Mouse (Mus musculus) stomach, embryonic 14.5 days (tissue): ENCODE results near the gene Nol10. TPM values are rescaled to one million over a fixed set of nuclear protein-coding genes. Genes with fewer than 3 reads are reported as not detected.
"Not testable (repeated sequence)": the region's sequence is repeated elsewhere in the genome, so short reads cannot be mapped to it uniquely, and the experiment has no call there.

Experiments used
- ATAC-seq: fragments of 200-750 bp; cut with Nextera tagmentation; 2 replicates; pipeline ENCODE4 v1.8.0; 2017; ENCODE audit warnings: low read depth, moderate TSS enrichment; ENCODE audit not compliant: insufficient number of reproducible peaks, insufficient read depth, low FRiP score
- H3K27ac ChIP-seq: fragments of 300-500 bp; sonication (generic); 2 replicates; pipeline ENCODE4 v1.5.1; 2014; ENCODE audit warnings: mild to moderate bottlenecking, low read length, moderate library complexity, mixed read lengths
- H3K27me3 ChIP-seq: fragments of 300-500 bp; sonication (generic); 2 replicates; pipeline ENCODE4 v1.6.1; 2014; ENCODE audit warnings: low read length, control low read depth, mixed read lengths; ENCODE audit not compliant: control insufficient read depth, insufficient read depth
- H3K36me3 ChIP-seq: fragments of 300-500 bp; sonication (generic); 2 replicates; pipeline ENCODE4 v1.6.1; 2014; ENCODE audit warnings: mild to moderate bottlenecking, control low read depth, low read length, moderate library complexity, mixed read lengths; ENCODE audit not compliant: control insufficient read depth, insufficient read depth
- H3K4me1 ChIP-seq: fragments of 300-500 bp; sonication (generic); 2 replicates; pipeline ENCODE4 v1.6.1; 2014; ENCODE audit warnings: low read length, control low read depth, mixed read lengths; ENCODE audit not compliant: control insufficient read depth, insufficient read depth
- H3K4me2 ChIP-seq: fragments of 300-500 bp; sonication (generic); replicated peaks from 2 replicates; pipeline ENCODE4 v1.6.1; 2014; ENCODE audit warnings: low read depth, low read length, control low read depth
- H3K4me3 ChIP-seq: fragments of 300-500 bp; sonication (generic); 2 replicates; pipeline ENCODE4 v1.5.1; 2014; ENCODE audit warnings: low read depth, low read length, control low read depth
- H3K9ac ChIP-seq: fragments of 300-500 bp; sonication (generic); replicated peaks from 2 replicates; pipeline ENCODE4 v1.6.1; 2014; ENCODE audit warnings: low read depth, mild to moderate bottlenecking, control low read depth, low read length, moderate library complexity, mixed read lengths
- H3K9me3 ChIP-seq: fragments of 300-500 bp; sonication (generic); 2 replicates; pipeline ENCODE4 v1.6.1; 2016; ENCODE audit warnings: low read depth, low read length, control low read depth; ENCODE audit not compliant: control insufficient read depth
- WGBS: fragments of 180-500 bp; shearing (Covaris S2); extraction: QIAGEN DNeasy Blood & Tissue Kit; methylation state at CpG from one replicate; pipeline ENCODE4 v1.1.7; 2014; 5-methylcytosine and 5-hydroxymethylcytosine counted together
- polyA plus RNA-seq: library from polyadenylated mRNA; unstranded; fragments of >200 nt; fragmentation: Nextera tagmentation; extraction: Ambion mirVana; gene quantifications from 2 replicates; pipeline ENCODE4 v1.2.1, GENCODE M21; 2014

Nol10 gene
- polyA plus RNA-seq, 1 experiment from 2014 or later: 21.0 TPM

- WGBS: 58% methylated on average over 3 of the region's 3 CpGs
These were observed 100.5 kb downstream of the Nol10 start for GRCm38 (mm10) chr12:17448781-17449180.

GRCm38 (mm10) chr12:17449661-17450091 lies 101.4 kb downstream of the Nol10 start:
- Histone ChIP-seq H3K27ac (no peak overlapping the region), H3K4me3 (no peak overlapping the region), H3K27me3 (no peaks in the 10 kb centered on the region), H3K9me3 (no peaks in the 10 kb centered on the region), H3K4me1 (no peaks in the 10 kb centered on the region), H3K4me2 (no peak overlapping the region), H3K9ac (no peak overlapping the region), H3K36me3 (no peaks in the 10 kb centered on the region)
- ATAC-seq: no peak
- WGBS: 86% methylated on average over 4 of the region's 4 CpGs

More at GRCm38 (mm10) chr12:17448781-17449180, 100.5 kb downstream of the Nol10 start:
- H3K27ac ChIP-seq: no peak overlapping the region
- no peak overlapping the region for H3K4me2 ChIP-seq
- H3K27me3 ChIP-seq: no peaks in the 10 kb centered on the region
- ATAC-seq: no peak
- no peaks in the 10 kb centered on the region for H3K36me3 ChIP-seq
- H3K4me3 ChIP-seq: no peak overlapping the region
- H3K4me1 ChIP-seq: no peaks in the 10 kb centered on the region
- no peak overlapping the region for H3K9ac ChIP-seq
- no peaks in the 10 kb centered on the region for H3K9me3 ChIP-seq

GRCm38 (mm10) chr12:17450503-17450902 lies 102.2 kb downstream of the Nol10 start:
- WGBS: 78% methylated on average over 4 of the region's 4 CpGs
- Histone ChIP-seq H3K4me3 (no peak overlapping the region), H3K4me1 (no peaks in the 10 kb centered on the region), H3K27me3 (no peaks in the 10 kb centered on the region), H3K27ac (no peak overlapping the region), H3K36me3 (no peaks in the 10 kb centered on the region), H3K9me3 (no peaks in the 10 kb centered on the region), H3K4me2 (no peak overlapping the region), H3K9ac (no peak overlapping the region)
- ATAC-seq: no peak

- Histone ChIP-seq H3K4me1 (no peaks in the 10 kb centered on the region), H3K27ac (no peak overlapping the region), H3K27me3 (no peaks in the 10 kb centered on the region), H3K4me3 (no peak overlapping the region), H3K4me2 (no peak overlapping the region), H3K9me3 (no peaks in the 10 kb centered on the region), H3K9ac (no peak overlapping the region), H3K36me3 (no peaks in the 10 kb centered on the region)
- no peak for ATAC-seq
- WGBS: 71% methylated on average over 4 of the region's 4 CpGs
These were observed 102.7 kb downstream of the Nol10 start for GRCm38 (mm10) chr12:17450908-17451307.

- H3K9me3 ChIP-seq: no peaks in the 10 kb centered on the region
- no peak overlapping the region for H3K9ac ChIP-seq
- H3K27me3 ChIP-seq: no peaks in the 10 kb centered on the region
- no peak overlapping the region for H3K27ac ChIP-seq
- ATAC-seq: no peak
- H3K4me3 ChIP-seq: no peak overlapping the region
- 56% methylated on average over 1 of the region's 1 CpGs for WGBS
- H3K36me3 ChIP-seq: no peaks in the 10 kb centered on the region
- no peaks in the 10 kb centered on the region for H3K4me1 ChIP-seq
- no peak overlapping the region for H3K4me2 ChIP-seq
These were observed 104.0 kb downstream of the Nol10 start for GRCm38 (mm10) chr12:17452273-17452672.

- no peak for ATAC-seq
- no peaks in the 10 kb centered on the region for H3K4me1 ChIP-seq
- no peaks in the 10 kb centered on the region for H3K9me3 ChIP-seq
- no peak overlapping the region for H3K27ac ChIP-seq
- H3K4me2 ChIP-seq: no peak overlapping the region
- 52% methylated on average over 5 of the region's 5 CpGs for WGBS
- H3K36me3 ChIP-seq: no peaks in the 10 kb centered on the region
- no peak overlapping the region for H3K9ac ChIP-seq
- no peaks in the 10 kb centered on the region for H3K27me3 ChIP-seq
- no peak overlapping the region for H3K4me3 ChIP-seq
These were observed 105.7 kb downstream of the Nol10 start for GRCm38 (mm10) chr12:17453918-17454317.

GRCm38 (mm10) chr12:17455096-17455495 lies 106.8 kb downstream of the Nol10 start:
- 84% methylated on average over 5 of the region's 5 CpGs for WGBS
- Histone ChIP-seq H3K4me3 (no peak overlapping the region), H3K27me3 (no peaks in the 10 kb centered on the region), H3K4me1 (no peaks in the 10 kb centered on the region), H3K27ac (no peak overlapping the region), H3K9me3 (no peaks in the 10 kb centered on the region), H3K36me3 (no peaks in the 10 kb centered on the region), H3K4me2 (no peak overlapping the region), H3K9ac (no peak overlapping the region)
- ATAC-seq: no peak

GRCm38 (mm10) chr12:17459223-17459622 lies 111.0 kb downstream of the Nol10 start:
- WGBS: 90% methylated on average over 4 of the region's 4 CpGs
- not testable (repeated sequence) for H3K27ac ChIP-seq, ATAC-seq, H3K27me3 ChIP-seq, H3K4me1 ChIP-seq, H3K4me3 ChIP-seq, H3K4me2 ChIP-seq, H3K9ac ChIP-seq, H3K36me3 ChIP-seq, H3K9me3 ChIP-seq

GRCm38 (mm10) chr12:17463706-17464105 lies 115.4 kb downstream of the Nol10 start:
- 83% methylated on average over 4 of the region's 4 CpGs for WGBS
- H3K4me2 ChIP-seq: no peak overlapping the region
- no peak overlapping the region for H3K9ac ChIP-seq
- no peaks in the 10 kb centered on the region for H3K36me3 ChIP-seq
- no peak overlapping the region for H3K27ac ChIP-seq
- no peaks in the 10 kb centered on the region for H3K4me1 ChIP-seq
- no peaks in the 10 kb centered on the region for H3K27me3 ChIP-seq
- H3K4me3 ChIP-seq: no peak overlapping the region
- no peak for ATAC-seq
- H3K9me3 ChIP-seq: no peaks in the 10 kb centered on the region
